Mouse (Mus musculus): ENCODE measurements around the gene Hs3st3a1.

Gene Hs3st3a1

GRCm38 (mm10) chr11:64434611-64435545 is at the start of gene Hs3st3a1:
TSS of gene Hs3st3a1 (plus strand) at chr11:64435332.
- DNase-seq (ENCODE audit: low spot score) = peak; percentile 12

GRCm38 (mm10) chr11:64386333-64386732 is 48.8 kb upstream of the Hs3st3a1 start:
- no peak for DNase-seq (ENCODE audit: low spot score)

- no peak for DNase-seq (ENCODE audit: low spot score)
These were observed 38.7 kb upstream of the Hs3st3a1 start for GRCm38 (mm10) chr11:64396331-64396881.

- no peak for DNase-seq (ENCODE audit: low spot score)
These were observed 38.2 kb upstream of the Hs3st3a1 start for GRCm38 (mm10) chr11:64396949-64397348.

DNA sequence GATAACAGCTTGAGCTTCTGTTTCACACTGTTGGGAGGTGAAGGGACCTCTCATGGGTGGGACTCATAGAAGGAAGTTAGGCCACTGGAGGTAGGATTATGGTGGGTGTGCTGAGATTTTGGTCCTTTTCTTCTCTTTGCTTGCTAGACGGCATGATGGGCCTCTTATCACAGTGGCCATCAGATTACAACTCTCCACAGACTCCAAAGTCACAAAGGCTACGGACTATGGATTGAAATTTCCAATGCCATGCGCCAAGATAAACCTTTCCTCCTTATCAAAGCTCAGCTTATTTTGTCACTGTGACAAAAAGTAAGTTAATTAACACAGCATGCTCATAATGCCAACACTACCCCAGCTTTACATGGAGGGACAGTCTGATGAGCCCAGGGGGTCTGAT is 37.5 kb upstream of the Hs3st3a1 start:
- no peak for DNase-seq (ENCODE audit: low spot score)

DNA sequence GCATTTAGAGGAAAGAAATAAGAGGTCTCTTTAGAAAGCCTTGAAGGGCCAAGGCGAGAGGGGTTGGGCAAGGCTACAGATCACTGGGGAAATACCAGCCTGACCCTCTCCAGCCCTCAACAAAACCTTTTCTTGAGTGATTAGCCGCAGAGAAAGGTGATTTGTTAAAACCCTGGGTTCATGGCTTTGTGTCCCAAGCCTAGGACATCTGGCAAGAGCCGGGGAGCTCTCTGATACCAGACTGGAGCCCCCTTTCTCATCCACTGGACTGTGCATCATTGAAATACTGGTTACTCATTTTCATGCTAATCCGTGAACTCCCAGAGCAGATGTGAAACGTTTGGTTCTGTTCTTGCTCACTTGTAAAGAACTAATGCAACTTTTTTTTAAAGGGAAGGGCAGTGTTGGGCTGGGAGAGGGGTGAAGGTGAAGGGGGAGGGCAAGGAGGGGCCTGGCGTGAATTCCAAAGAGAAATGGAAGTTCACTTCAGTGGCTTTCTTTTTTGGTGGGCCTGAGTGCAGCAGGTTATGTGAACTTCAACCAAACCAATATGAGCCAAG is 34.5 kb upstream of the Hs3st3a1 start:
- DNase-seq (ENCODE audit: low spot score) = no peak

GRCm38 (mm10) chr11:64418969-64419368 is 16.2 kb upstream of the Hs3st3a1 start:
- no peak for DNase-seq (ENCODE audit: low spot score)

DNA sequence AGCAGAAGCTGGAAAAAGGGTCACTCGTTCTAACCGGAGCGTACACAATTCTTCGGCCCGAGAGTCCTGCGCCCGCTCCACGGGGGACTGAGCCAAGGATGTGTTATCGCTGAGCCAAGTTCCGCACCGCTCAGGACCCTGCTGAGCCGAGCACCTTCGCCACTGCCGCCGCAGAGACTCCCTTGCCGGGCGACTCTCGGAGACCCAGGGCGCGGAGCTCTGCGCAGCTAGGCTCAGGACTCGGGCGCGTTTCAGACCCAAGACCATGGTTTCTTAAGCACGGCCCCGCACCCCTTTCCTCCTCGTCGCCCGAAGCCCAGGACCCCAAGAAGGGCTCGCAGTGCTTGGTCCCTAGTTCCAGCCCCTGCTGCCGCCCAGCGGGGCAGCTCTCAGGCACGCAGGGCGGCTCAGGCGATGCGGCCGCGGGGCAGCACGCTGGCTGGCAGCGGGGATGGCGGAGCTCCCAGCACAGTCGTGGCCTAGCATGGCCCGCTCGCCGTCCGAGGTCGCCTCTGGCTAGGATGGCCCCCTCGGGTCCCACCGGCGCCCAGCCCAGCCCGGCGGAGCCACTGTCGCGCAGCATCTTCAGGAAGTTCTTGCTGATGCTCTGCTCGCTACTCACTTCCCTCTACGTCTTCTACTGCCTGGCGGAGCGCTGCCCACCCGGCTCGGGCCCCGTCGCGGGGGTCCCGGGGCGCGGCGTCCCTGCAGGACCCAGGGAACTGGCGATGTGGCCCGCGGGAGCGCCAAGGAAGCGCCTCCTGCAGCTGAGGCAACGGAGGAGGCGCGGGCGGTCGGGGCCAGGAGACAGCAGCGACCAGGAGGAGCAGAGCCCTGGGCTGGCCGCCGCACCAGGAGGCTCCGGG is 647 bp downstream of the Hs3st3a1 start:
- DNase-seq (ENCODE audit: low spot score) = peak; percentile 5

DNA sequence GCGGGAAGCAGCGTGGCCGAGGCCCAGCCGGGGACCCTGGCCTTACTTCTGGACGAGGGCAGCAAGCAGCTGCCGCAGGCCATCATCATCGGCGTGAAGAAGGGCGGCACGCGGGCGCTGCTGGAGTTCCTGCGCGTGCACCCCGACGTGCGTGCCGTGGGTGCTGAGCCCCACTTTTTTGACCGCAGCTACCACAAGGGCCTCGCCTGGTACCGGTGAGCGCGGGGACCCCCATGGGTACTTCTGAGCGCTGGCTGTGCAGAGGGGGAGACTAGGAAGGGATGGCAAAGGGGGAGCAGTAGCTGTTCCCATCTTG is 1.2 kb downstream of the Hs3st3a1 start, which contains the start of gene F930015N05Rik:
TSS of gene F930015N05Rik (minus strand) at position 242 of the 316 bp plus-strand sequence.
- DNase-seq (ENCODE audit: low spot score) = no peak

GRCm38 (mm10) chr11:64436791-64437298 is 1.7 kb downstream of the Hs3st3a1 start:
- DNase-seq (ENCODE audit: low spot score) = no peak

GRCm38 (mm10) chr11:64437721-64438120 is 2.6 kb downstream of the Hs3st3a1 start:
- DNase-seq (ENCODE audit: low spot score) = no peak

DNA sequence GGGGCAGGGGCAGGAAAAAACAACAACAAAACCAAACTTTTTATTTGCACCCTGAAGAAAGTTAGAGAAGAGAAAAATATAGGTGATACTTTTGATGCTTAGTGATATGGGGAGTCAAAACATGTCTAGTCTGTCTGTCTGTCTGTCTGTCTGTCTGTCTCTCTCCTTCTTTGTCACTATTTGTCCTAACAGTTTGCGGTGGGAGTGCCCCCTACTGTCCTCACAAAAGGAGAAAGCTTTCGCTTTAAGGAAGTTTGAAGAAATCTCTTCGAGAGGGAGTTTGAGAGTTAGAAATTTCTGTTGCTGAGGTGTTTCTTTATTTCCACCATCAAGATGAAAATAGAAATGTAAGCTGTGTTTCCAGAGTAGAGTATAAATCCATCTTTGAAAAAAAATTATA is 3.8 kb downstream of the Hs3st3a1 start:
- DNase-seq (ENCODE audit: low spot score) = no peak

DNA sequence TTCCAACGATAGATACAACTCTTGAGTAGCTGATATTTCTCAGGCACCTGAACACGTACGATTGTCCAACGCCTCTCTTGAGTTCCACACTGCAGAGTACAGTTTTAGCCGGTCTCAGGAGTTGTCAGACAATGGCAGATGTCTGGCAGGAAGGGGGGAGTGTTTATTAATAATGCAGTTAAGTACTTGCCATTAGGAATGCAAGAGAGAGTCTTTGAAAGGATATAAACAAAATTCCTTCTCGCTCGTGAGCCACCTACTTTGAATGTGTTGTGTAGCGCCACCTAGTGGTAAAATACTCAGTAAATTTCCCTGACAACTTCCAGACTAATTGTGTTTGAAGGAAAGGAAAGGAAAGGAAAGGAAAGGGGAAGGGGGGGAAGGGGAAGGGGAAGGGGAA is 7.0 kb downstream of the Hs3st3a1 start:
- no peak for DNase-seq (ENCODE audit: low spot score)

- DNase-seq (ENCODE audit: low spot score) = no peak
These were observed 7.6 kb downstream of the Hs3st3a1 start for GRCm38 (mm10) chr11:64442701-64443100.

DNA sequence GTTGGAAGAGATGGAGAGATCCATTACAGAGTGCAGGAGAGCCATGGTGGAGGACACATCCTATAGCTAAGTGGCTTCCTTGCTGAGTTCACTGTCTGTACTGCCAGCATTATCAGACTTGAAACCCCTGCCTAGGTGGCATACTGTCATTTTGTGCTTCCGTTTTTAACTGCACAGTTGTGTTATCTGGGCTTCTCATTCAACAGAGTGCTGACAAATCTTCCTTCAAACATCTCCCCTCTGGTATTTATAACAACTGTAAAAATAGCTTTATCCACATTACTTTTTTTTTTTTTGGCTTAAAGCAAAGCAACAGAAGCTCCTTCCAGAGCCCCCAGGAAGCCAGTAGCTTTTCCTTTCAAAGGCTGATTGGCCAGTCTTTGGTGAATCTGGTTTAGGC is 10.1 kb downstream of the Hs3st3a1 start:
- DNase-seq (ENCODE audit: low spot score) = no peak

DNA sequence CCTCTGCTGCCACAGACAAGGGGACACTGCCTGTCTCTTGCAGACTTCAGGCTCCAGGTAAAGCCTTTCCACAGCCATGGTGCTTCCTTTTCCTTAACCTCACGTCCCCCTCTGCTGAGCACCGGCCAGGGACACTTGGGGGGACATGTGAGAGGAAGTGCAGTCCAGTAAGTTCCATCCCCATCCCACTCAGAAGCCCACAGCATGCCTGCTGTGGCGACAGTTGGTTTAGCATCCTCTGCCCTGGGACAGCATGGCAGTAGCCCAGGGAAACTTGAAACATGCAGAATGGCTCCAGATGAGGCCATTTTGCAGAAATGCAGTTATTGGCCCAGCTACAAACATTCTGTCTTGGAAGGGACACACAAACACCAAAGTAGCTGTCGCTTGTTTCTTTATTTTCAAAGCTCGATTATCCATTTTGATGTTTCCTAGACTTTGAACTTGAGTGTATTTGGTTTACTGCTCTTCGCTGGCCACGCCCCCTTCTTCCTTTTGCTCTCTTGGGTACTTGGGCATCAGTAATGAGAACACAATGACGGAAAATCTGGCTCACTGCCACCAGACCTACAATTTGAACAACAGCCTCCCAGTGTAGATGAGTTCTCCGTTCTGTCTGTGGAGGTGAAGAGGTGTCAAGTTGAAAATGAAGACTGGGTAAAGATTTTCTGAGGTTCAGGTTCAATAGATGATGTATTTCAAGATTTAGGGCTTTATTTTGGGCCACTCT is 13.6 kb downstream of the Hs3st3a1 start:
- DNase-seq (ENCODE audit: low spot score) = no peak

DNA sequence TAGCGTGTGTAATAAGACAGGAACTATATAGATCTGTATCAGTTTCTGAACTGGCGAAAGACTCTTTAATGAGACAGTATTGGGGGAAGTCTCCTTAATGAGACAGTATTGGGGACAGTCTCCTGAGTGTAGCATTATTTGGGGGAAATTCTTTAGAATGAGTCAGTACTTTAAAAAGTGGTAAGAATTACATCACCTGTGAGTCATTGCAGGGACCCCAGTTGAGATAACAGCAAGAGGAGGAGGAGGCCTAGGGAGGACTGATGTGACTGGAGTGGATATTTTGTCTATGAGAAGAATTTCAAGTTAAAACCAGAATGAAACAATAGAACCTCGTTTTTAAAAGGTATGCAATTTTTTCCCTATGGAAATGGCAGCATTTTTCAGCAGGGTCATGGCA is 26.6 kb downstream of the Hs3st3a1 start:
- DNase-seq (ENCODE audit: low spot score) = no peak

DNA sequence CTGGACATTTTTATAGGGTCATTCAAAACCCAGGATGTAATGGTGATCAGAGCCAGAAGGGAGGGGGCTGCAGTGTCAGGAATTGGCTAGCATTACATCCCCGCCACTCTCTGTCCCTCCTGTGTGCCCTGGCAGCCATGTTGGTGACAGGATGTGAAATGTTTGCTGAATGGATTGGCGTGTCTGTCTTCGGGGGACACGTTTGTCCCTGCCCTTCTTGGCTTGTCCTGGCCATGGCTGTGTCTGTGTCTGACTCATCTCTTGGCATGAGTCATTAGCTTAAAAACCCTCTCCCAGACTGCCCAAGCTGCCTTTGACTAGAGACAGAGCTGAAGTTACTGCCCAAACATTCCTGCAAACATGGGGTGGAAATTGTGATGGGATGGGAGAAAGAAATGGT is 33.6 kb downstream of the Hs3st3a1 start:
- no peak for DNase-seq (ENCODE audit: low spot score)

DNA sequence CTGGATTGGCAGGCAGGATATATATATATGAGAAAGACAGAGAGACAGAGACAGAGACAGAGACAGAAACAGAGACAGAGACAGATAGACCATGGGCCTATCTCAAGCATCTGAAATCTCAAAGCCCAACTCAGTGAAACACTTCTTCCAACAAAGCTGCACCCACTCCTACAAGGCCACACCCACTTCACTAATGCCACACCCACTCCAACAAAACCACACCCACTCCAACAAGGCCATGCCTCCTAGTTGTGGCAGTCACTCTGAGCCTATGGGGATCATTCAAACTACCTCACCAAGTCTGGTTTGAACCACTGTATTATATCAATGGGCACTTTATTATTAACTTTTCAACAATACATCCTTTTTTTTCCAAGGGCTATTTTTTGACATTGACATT is 35.6 kb downstream of the Hs3st3a1 start:
- DNase-seq (ENCODE audit: low spot score) = no peak

DNA sequence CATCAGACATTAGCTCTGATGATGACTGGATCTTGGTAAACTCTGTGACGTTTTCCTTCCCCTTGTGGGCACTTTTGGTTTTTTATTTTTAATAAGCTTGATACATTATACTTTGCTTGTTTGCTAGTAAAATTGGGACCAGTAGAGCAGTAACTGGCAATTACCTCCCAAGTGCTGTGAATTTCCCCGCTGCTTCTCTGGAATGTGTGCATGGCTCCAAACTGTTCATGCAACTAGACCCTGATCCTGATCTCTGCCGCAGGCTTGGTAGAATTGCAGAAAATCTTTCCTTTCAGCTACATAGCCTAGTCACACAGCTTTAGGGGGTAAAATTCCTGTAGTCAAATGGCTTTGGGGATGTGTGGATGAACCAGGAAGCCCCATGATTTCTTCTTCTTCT is 38.5 kb downstream of the Hs3st3a1 start:
- DNase-seq (ENCODE audit: low spot score) = no peak

DNA sequence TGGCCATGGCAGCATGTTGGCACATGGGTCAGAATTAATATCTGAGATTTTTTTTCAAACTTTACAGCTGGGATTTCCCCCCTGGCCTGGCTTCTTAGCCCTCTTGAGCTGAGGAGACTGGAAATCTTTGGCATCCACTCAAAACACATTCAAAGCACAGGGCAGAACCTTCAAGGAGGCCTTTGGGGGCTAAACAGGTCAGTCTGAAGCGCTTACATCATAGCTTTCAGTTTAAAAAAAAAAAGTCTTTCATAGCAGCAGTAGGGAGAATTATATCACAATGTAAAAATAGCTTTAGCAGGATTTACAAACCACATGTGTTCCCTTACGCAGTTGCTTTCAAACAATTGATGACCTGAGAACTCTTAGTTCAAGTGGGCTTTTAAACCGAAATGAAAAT is 46.3 kb downstream of the Hs3st3a1 start:
- DNase-seq (ENCODE audit: low spot score) = no peak
